Mouse (Mus musculus): ENCODE measurements around the gene Ets1.

DNA sequence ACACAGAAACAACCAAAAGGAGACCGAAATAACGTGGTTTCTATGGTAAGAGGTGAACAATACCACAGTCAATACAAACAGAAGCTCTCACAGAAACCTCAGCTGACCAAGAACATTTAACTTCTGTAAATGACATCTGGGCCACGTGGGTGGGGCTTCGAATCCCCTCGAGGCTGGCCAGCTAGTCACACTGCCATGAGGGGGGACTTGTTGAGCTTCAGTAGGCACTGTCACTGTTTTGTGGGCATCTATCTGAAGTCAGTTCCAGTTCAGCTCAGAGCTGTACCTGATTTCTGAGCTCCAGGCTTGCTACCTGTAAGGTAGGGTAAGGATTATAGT, 18.6 kb upstream of the Ets1 start:
- TF ChIP-seq CTCF (IDR thresholded peaks at IDR 0.05) (no peak), EP300 (IDR thresholded peaks at IDR 0.05) (no peak)
